In genomic region chr13:34111878-34112277, GRCm38 (mm10) we compare ENCODE assay signal across 13 mouse cellular contexts. TPM values are rescaled to one million over a fixed set of nuclear protein-coding genes. Genes with fewer than 3 reads are reported as not detected.
"Had no signal": no experiment of that assay in that cellular context is flagged by ENCODE, and none has a peak within 500 bp of the region (broad histone marks: within the 10 kb centered on the region; RNA-seq: fewer than 3 reads in every experiment).

No protein-coding gene starts in this region.

- H3K4me2 ChIP-seq: lung, embryonic 14.5 days; midbrain, embryonic 12.5 days; neural tube, embryonic 12.5 days; stomach, embryonic 15.5 days had no signal

- H3K4me1 ChIP-seq: neural tube, embryonic 12.5 days; stomach, embryonic 15.5 days had no signal

- H3K9me3 ChIP-seq: midbrain, embryonic 10.5 days; midbrain, embryonic 12.5 days; neural tube, embryonic 12.5 days; stomach, embryonic 15.5 days had no signal

- H3K27me3 ChIP-seq: midbrain, embryonic 12.5 days; neural tube, embryonic 12.5 days; stomach, embryonic 15.5 days had no signal

- DNase-seq: lung, embryonic 14.5 days; lung, postnatal 4 days; midbrain, embryonic 14.5 days; right cerebral cortex, postnatal 14 days; thymus, adult 18-20 months; thymus, postnatal 25 days; thymus, postnatal 4 days had no signal

- H3K9ac ChIP-seq: lung, embryonic 14.5 days; midbrain, embryonic 12.5 days; neural tube, embryonic 12.5 days; stomach, embryonic 15.5 days had no signal

- ATAC-seq: midbrain, embryonic 16.5 days had no signal

- H3K27ac ChIP-seq: midbrain, embryonic 10.5 days; midbrain, embryonic 12.5 days; neural tube, embryonic 12.5 days; stomach, embryonic 15.5 days had no signal

- H3K4me3 ChIP-seq: midbrain, embryonic 10.5 days; midbrain, embryonic 12.5 days; neural tube, embryonic 12.5 days; stomach, embryonic 15.5 days had no signal

- H3K36me3 ChIP-seq: midbrain, embryonic 12.5 days; neural tube, embryonic 12.5 days; stomach, embryonic 15.5 days had no signal

RNA-seq across cellular contexts. Expression of gene Tubb2b, which starts 18.4 kb away (rescaled TPM):
- total RNA-seq: megakaryocyte-erythroid progenitor cell, adult 5-6 weeks had no signal
